Mouse (Mus musculus): ENCODE measurements at regions not wholly inside any gene's neighbourhood (a gene's known extent, or its start where the extent isn't known, plus 50 kb on each side); places are given as distances from the start of the nearest gene placed in this dataset.

DNA sequence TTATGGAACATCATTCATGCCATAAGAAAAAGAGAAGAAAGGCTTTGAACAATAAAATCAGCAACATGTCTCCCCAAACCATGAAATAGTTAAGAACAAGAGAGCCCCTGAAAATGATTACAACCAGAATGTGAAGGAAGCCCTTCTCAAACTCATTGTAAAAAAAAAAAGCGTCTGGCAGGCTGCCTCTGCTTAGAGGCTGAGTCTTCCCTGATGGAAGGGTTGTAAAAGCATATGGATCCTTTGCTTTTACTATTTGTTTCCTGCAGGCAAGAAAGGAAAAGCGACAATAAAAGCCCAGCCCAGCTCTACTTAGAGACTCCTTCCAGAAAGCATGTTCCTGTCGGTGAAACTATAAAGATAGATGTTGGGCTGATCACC is 461.2 kb upstream of the Cited2 start:
- no peak for DNase-seq (ENCODE audit: low read depth, low spot score)

DNA sequence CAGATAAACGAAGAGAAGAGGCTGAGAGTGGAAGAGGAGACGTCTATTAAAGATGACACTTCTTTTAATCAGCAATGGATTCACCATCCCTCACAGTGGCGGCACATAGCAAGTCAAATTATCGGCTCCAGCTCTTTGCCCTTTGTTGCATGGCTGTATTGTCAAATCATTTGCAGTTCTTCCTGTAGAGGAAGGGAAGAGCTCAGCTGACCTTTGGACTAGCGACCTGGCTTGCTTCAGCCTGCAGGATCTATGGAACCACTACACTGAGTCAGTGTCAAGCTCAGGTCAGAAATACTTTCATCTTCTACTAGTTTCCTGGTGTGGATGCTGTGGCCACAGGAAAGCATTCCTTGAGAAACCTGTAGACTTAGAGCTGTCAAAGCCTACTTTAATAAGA is 450.4 kb upstream of the Cited2 start:
- no peak for DNase-seq (ENCODE audit: low read depth, low spot score)

DNA sequence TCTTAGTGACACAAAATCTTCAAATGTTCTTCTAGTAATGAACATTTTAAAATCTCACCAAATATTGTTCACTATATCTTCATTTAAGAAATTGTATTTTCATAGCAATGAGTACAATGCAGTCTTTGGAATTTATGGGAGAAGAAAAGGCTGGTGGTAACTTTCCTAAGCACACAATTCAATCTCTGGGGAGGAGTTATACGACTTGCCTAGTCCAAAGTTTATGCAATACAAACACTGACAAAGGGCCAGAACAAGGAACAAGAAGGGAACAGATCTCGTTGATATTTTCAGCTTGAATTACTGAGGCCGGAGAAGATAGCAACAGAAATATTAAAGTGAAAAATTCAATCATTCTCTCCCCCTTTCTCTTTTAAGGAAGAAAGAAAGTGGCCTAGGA is 449.2 kb upstream of the Cited2 start:
- no peak for DNase-seq (ENCODE audit: low read depth, low spot score)

DNA sequence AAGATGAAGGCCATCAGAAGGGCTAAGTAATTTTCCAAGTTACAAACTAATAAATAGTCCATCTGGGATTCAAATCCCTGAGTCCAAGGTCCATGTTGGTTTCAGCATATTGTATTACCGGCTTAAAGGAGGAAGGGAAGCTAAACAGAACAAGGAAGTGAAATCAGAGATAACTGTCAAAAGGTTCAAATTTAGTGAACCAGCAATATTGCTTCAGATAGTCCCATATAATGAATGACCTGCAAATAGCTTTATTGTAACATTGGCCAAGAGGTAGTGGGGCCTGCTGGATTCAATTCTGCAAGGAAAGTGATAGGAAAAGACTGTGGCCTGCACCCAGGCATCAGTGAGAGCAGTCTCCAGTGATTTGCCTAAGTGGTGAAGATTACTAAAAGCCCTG is 447.8 kb upstream of the Cited2 start:
- no peak for DNase-seq (ENCODE audit: low read depth, low spot score)

DNA sequence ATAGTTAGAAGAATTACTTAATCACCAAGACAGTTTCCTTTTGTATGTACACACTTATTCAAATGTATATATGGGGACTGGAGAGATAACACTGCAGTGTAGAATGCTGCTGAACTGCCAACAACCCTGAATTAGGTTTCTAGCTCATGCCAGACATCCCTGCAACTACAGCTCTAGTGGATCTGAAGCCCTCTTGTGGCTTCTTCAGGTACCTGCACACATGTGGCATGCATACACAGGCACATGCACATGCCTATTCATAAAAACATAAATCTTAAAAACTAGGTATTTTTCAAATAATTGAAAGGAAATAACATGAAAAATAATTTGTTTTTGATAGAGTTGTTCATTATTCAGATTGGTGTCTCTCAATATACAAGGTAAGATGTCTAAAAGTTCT is 445.1 kb upstream of the Cited2 start:
- peak; percentile 60 for DNase-seq (ENCODE audit: low read depth, low spot score)

DNA sequence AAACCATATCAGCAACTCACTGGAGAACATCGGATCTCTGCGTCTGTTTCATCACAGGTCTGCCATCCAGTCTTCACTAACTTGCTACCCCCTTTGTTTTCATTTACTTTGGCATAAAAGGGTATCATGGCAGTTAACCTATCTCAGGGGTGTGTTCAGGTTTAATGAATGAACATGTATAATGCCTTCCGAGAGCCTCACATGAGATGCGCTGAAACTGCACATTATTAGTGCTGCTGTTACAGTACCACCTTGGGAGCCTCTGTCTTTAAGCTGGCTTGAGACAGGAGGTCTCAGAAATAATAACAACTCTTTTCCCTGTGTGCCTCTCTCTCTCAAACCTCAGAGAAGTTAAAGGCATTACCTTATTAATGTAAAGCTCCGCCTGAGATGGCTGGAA is 438.2 kb upstream of the Cited2 start:
- DNase-seq (ENCODE audit: low read depth, low spot score): no peak

DNA sequence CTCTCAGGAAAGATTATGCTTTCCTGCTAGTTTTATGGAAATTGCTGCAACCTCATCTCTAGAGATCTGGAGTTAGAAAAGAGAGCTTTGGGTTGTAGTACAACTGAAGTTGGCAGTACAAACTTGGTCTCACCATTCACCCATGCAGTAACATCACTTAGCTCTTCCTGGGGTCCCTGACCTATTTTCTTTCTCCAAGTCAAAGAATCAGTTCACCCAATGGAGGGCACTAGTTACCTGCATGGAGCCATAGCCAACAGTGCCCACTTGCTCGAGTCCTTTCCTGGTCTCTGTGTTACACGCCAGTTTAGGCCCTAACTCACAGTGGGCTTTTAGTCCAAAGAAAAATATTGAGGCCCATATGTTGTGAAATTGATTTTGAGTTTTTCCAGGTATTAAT is 435.9 kb upstream of the Cited2 start:
- DNase-seq (ENCODE audit: low read depth, low spot score): no peak

DNA sequence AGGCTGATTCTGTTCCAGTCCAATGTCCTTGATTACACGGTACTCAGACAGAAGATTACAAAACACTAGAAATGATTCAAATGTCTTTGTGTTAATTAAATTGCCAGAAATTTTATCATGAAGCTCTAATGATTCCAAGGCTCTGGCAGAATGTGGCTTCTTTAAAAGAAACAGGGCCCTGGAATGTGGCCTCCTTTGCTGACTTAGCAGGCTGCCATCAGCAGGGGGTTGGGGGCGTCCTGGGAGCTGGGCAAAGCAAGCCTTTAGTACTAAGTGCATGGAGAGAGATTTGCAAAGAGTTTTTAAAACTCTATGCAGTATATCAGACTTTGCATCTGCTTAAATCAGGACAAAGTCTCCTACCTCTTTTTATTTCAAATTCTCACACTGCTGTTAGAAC is 434.8 kb upstream of the Cited2 start:
- DNase-seq (ENCODE audit: low read depth, low spot score): peak; percentile 23

DNA sequence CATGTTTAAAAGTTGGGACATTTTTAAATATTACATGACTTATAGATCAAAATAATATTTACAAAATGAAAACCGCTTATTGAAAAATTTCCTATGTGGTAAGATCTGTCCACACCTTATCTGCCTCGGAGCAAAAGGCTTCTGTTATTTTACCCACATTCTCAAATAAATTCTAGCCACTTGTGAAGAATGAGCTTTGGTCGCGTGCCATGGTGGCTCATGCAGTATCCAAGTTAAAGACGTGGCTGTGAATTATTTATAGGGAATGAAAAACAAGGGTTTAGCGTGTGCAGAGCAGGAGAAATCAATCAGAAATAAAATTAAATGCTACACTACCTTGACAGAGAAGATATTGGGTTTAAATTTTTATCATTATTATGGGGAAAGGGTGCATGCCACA is 430.7 kb upstream of the Cited2 start:
- no peak for DNase-seq (ENCODE audit: low read depth, low spot score)

DNA sequence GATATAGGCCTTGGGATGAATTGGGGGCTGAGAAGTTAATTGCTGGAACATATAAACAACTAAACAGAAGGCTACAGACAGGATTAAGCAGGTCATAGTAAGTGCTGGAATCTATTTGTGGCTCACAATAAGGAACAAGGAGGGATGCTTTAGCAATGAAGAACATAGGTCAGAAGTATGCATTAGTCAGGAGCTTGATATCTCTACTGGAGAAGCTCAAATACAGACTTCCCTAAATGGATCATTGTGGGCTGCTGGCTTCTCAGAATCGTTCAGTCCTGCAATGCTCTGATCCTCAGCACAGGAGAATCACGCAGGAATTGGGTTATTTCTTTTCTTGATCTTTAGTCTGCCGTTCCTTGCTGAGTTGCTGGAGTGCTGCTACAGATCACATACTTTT is 428.6 kb upstream of the Cited2 start:
- no peak for DNase-seq (ENCODE audit: low read depth, low spot score)

DNA sequence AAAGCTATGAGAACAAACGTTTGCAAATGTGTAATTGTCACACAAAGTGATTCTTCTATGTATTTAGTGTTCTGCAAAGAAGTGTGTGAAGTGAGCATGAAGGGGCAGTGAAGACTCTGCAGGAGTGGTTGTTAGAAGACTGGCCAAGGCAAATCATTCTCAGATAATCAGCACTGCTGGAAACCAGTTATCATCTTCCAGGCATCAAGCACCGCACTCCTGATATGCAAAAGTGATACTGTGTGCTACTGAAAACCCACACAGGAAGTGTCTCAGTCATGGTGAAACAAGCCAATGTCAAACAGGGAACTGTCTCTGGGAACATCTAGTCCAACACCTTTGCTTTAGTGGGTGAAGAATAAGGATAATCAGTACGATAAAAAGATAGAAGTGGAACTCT is 427.9 kb upstream of the Cited2 start:
- DNase-seq (ENCODE audit: low read depth, low spot score): no peak

DNA sequence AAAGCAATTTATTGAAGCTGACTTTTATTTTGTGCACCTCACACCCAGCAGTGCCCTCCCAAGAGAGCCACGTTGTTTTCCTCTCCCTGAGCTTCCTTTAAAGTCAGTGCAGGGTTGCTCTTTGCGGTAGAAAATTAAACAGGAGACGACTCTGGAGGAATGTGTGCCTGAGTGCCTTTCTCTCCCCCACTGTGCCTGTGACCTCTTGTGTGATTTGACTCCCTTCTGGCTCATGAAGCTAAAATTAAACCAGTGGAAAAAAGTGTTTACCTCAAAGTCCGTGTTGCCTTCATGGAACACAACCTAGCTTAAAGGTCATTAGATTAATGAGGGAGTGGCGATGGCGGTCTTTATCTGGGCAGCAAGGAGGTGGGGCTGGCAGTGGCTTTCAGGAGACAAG is 423.4 kb upstream of the Cited2 start:
- DNase-seq (ENCODE audit: low read depth, low spot score): no peak

DNA sequence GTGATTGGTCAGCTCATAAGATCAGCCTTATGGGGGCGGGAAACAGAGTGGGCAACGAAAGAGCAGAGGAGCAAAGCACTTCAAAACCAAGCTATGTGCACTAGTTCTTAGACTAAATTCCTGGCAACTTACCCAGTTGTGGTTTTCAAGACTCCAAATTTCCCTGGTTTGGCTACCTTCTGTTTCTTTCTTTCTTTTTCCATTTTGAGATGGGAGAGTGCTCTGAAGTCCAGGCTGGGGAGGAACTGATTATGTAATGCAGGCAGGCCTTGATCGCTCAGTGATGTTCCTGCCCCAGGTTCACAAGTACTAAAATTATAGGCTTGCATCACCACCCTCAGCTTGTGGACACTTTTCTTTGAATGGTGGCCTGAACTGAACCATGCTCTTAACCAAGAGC is 396.3 kb upstream of the Cited2 start:
- no peak for DNase-seq (ENCODE audit: low read depth, low spot score)

DNA sequence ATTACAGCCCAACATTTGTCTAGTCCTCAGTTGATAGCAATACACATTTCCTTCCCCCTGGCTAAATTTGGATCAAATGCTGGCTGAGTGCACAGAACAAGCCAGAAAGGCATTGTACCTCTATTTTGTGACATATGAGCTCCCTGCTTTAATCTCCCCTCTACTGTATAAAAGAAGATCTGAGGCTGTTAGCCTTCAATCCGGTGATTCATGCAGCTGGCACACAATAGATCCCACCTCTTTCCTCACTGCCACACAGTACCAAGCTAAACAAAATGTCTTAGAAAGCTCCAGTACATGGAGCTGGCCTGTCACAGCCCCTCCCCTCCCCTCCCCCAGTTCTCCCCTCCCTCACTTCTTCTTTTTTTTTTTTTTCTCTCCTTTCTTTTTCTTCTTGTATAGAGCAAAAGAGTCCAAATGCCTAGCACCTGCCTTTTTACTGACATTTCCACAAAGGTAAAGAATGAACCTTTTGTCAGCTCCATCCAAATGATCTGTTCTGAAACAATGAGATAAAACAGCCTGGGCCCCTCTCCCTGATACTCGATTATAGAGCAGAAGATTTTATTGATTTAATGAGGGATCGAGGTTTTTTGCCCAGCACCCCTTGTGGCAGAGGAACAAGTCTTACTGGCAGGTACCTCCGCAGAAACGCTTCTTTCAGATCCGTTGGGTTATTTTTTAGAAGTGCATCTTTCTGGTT is 392.0 kb upstream of the Cited2 start:
- no peak for DNase-seq (ENCODE audit: low read depth, low spot score)

DNA sequence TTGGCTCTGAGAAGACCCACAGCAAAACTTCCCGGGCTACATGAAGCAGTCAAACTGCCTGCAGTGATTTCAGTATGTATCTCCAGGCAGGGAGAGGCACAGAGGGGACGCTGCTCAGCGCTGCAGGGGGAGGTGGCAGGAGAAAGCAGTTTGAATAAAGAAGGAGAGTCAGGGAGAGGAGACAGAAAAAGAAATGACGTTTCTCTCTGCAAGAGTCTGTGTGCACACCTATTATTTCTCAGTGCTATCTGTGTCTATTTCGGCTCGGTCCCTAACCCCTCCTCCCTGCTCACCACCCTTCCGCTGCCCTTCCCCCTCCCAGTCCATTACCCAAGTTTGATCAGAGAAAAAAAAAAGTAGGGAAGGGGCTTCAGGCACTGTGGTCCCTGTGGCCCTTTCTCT is 391.4 kb upstream of the Cited2 start:
- DNase-seq (ENCODE audit: low read depth, low spot score): no peak

DNA sequence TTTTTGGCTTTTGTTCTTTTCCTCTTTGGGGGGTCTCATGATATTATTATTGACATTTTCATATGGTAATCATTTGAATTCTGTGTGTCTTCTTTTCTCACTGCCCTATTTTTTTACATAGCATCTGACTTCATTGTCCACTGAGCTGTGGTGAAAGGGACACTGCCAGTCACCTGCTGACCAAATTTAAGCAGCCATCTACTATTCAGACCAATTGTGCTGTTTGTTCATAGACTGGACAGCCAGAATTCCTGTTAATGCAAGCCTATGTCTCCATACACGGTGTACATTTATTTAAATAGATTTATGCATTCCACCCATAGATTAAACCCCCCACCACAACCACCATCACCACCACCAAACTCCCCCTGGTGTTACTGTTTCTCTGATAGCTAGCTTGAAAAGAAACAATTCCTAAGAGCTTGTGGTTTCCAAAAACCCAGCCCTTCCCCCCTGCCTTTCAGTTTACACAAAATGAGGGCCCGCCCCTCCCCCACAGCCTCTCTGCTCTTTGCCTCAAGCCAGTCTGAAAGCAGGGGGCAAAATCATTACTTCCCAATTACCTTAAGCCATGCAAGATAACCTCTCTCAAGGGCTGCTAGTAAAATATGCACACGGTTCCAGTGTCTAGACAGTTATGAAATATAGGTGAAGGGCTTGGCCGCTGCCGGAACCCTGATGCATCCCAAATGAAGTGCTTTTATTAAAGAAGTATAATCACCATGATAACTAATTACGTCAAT is 390.8 kb upstream of the Cited2 start:
- DNase-seq (ENCODE audit: low read depth, low spot score): peak; percentile 21

DNA sequence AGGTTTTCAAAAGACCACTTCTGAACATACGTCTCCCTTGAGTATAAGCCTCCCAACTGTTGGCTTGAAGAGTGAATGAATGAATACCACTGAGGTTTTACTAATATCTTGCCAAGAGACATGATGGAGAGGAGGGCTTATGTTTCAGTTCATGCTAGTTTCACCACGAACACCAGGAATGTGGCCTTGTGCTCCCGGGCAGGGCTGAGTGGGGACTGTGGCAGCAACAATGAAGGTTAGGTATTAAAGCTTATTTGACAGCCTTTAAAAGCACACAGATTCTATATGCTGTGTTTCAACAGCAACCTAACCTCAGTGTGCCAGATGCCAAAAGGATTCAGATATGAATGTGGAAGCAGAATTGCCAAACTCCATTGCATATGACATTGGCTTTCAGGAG is 390.0 kb upstream of the Cited2 start:
- DNase-seq (ENCODE audit: low read depth, low spot score): no peak

DNA sequence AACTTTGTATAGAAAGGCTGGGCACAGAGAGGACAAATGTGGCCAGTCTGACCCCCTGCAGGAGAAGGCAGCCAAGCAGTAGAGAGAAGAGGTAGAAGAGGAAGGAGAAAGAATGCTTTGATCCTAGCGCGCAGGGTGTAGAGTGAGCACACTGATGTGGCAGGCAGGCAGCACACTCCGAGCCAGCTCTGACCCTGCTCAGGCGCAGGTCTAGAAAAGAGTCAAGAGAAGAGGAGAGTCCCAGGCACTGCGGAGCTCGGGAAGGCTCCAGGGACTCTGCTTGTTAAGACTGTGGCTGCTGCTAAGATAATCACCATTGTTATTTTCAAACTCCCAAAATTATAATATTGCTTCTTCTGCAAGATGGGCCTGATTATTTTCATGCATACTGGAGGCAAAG is 389.3 kb upstream of the Cited2 start:
- DNase-seq (ENCODE audit: low read depth, low spot score): peak; percentile 11

DNA sequence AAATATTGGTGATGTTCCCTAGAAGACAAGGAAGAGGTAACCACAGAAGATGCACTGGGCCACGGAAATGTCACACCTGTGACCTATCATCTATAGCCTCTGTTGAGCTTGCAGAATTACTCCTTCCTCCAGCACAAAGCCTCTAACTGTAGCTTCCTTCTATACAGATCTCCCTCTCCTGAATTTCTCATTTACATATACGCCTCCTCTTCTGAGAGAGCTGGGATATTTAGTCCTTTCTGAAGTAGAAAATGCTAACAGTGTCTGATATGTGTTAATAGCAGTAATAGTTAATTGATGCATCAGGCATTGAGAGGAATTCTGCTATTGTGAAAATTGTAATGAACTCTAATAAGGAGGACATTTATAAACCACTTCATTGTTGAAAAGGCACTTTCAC is 385.8 kb upstream of the Cited2 start:
- no peak for DNase-seq (ENCODE audit: low read depth, low spot score)

DNA sequence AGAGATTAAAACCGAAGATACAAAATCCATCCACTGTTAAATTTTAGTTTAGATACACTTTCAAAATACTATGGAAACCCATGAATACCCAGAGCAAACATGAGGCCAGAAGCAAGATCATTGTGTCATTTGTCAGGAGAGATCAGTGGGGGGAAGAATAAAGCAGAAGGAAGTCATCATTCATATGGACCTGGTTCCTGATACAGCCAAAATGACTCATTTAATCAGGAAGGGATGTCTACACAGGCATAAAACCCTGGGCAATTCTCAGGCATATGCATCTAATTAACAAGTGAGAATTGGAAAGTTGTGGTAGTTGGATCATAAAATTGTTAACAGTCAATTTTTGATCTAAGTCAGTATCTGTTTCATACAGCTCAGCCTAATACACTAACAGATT is 379.2 kb upstream of the Cited2 start:
- DNase-seq (ENCODE audit: low read depth, low spot score): no peak

DNA sequence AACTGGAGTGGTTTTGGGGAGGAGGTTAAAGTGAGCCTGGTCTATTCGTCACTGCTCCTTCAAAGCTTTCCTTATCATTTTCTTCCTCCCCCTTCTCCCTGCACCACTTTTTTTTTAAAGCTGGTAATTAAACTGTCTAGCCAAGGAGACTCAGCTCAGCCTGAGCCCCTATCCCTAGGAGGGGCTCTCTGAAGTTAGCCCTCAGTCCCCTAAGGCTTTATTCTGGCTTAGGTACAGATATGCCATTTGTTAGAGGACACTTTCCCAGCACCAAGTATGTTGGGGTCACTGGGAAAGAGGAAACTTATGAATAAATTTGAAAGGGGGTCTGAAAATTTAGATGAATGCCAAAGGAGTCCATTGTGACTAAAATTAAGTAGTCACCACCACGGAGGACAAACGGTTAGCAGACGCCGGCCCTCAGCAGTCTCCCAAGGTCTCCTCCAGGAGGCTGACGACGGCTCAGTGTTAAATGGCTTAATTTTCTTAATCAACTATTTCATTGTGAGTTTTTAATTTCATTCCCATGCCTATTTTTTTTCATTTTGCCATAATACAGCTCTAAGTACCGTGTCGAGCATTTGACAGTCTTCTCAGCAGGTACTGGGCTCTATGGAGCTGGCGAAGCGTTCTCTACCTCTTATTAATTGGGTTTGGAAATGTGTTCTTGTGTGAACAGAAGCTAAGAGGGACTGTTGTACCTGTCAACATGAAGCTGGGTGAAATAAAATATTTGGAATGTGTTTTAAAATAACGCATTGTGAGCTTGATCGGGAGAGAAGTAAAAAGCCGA is 370.6 kb upstream of the Cited2 start:
- no peak for DNase-seq (ENCODE audit: low read depth, low spot score)

DNA sequence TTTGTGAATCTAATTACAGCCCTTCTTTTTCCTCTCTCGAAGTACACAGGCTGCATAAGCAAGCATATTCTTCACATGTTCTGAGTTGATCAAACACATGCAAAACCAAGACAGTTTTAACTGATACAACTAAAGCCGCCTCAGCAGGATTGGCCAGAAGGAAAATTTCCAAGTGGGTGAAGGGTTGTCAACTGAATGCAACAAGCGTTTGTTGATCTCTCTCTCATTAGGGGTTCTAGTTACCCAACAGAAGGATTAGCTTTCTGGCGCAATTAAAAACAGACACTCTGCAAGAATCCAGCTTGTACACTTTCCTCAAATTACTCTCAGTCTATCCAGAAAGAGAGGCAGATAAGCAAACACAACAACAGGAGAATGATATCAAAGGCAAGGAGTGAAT is 367.5 kb upstream of the Cited2 start:
- no peak for DNase-seq (ENCODE audit: low read depth, low spot score)

DNA sequence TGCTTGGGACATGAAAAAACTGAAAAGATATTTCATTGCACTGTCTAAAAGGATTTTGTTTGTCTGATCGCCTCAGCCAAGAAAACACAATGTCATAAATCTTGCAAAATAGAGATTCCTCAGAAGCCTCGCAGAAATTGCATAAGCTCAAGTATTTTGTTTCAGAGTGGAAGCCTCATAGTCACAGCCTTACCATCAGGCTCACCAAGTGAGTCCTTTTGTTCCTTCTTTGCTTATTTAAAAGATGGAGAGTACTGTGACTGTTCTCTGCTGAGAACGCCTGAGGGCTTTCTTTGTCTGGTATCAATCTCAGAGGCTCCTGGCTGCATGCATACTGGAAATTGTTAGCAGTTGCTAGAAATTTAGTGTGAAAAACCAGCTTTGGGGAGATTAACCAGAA is 367.0 kb upstream of the Cited2 start:
- DNase-seq (ENCODE audit: low read depth, low spot score): peak; percentile 30

Measured in ZHBTc4 (cell line).